Mouse (Mus musculus) kidney, embryonic 14.5 days (tissue): ENCODE results near the gene 2010109A12Rik. TPM values are rescaled to one million over a fixed set of nuclear protein-coding genes. Genes with fewer than 3 reads are reported as not detected.

Experiments used
- ATAC-seq: fragments of 200-750 bp; cut with Nextera tagmentation; 2 replicates; pipeline ENCODE4 v1.8.0; 2017; ENCODE audit warnings: moderate number of reproducible peaks, mild to moderate bottlenecking, moderate TSS enrichment, moderate library complexity; ENCODE audit not compliant: low FRiP score, low TSS enrichment
- H3K27ac ChIP-seq: fragments of 300-500 bp; sonication (generic); 2 replicates; pipeline ENCODE4 v1.5.1; 2014; ENCODE audit warnings: low read depth, mild to moderate bottlenecking, low read length, moderate library complexity, mixed read lengths
- H3K27me3 ChIP-seq: fragments of 300-500 bp; sonication (generic); 2 replicates; pipeline ENCODE4 v1.6.1; 2014; ENCODE audit warnings: mild to moderate bottlenecking, low read length; ENCODE audit not compliant: control insufficient read depth, insufficient read depth
- H3K36me3 ChIP-seq: fragments of 300-500 bp; sonication (generic); 2 replicates; pipeline ENCODE4 v1.6.1; 2014; ENCODE audit warnings: low read length, mixed read lengths; ENCODE audit not compliant: control insufficient read depth, insufficient read depth
- H3K4me1 ChIP-seq: fragments of 300-500 bp; sonication (generic); 2 replicates; pipeline ENCODE4 v1.6.1; 2014; ENCODE audit warnings: low read length, mixed read lengths; ENCODE audit not compliant: control insufficient read depth, insufficient read depth
- H3K4me2 ChIP-seq: fragments of 300-500 bp; sonication (generic); replicated peaks from 2 replicates; pipeline ENCODE4 v1.6.1; 2014; ENCODE audit warnings: low read depth, mild to moderate bottlenecking, low read length
- H3K4me3 ChIP-seq: fragments of 300-500 bp; sonication (generic); 2 replicates; pipeline ENCODE4 v1.5.1; 2014; ENCODE audit warnings: mild to moderate bottlenecking, low read length
- H3K9ac ChIP-seq: fragments of 300-500 bp; sonication (generic); 2 replicates; pipeline ENCODE4 v1.6.1; 2014; ENCODE audit warnings: low read depth, mild to moderate bottlenecking, low read length, moderate library complexity
- H3K9me3 ChIP-seq: fragments of 300-500 bp; sonication (generic); 2 replicates; pipeline ENCODE4 v1.6.1; 2016; ENCODE audit warnings: low read length; ENCODE audit not compliant: control insufficient read depth
- WGBS: fragments of 180-500 bp; shearing (Covaris S2); extraction: QIAGEN DNeasy Blood & Tissue Kit; methylation state at CpG from one replicate; pipeline ENCODE4 v1.1.7; 2014; 5-methylcytosine and 5-hydroxymethylcytosine counted together
- polyA plus RNA-seq: library from polyadenylated mRNA; unstranded; fragments of >200 nt; fragmentation: Nextera tagmentation; extraction: Ambion mirVana; gene quantifications from 2 replicates; pipeline ENCODE4 v1.2.1, GENCODE M21; 2014

The 2010109A12Rik gene
- polyA plus RNA-seq, 1 experiment from 2014 or later = 1.1 TPM

DNA sequence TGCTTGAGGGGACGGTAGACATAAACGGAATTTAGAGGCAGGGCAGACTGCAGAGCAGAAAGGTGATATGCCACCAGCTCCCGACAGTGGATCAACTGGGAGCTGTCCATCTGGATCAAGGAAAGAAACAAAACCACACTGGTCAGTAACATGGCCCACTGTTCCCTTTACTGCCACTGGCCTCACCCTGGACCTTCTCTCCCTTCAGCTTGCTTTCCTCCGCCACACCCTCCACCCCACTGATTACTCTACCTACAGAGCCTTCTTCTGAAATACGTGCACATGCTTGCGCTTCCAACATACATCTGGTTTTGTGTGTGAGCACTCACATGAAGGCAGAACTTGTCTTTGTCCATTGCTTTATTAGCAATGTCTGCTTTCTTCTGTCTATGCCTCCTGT, 23.0 kb upstream of the 2010109A12Rik start:
- Histone ChIP-seq H3K4me3 (no peak overlapping the region), H3K36me3 (peaks cover 65% of the 10 kb centered on the region)

DNA sequence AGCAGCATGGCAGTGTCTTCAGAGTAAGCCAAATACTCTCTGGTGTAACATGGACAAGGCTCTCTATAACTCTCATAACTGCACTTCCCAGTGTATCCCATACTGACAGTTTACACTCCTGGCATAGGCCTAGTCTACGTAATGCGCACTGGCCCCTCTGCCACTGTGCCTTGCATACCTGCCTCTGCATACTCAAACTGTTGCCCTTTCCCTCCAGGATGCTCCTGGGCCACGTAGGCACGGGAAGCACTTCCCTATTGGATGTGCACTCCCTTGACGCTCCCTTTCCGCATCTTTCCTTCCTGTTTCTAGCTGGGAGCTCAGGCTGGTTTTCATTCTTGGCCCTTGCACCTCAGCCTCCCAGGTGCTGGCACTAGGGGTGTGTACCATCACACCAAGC, 21.8 kb upstream of the 2010109A12Rik start:
- H3K9me3 ChIP-seq = no peaks in the 10 kb centered on the region
- H3K27me3 ChIP-seq = no peaks in the 10 kb centered on the region
- no peak overlapping the region for H3K4me2 ChIP-seq
- no peak for ATAC-seq
- H3K4me3 ChIP-seq = no peak overlapping the region
- no peaks in the 10 kb centered on the region for H3K4me1 ChIP-seq
- no peak overlapping the region for H3K27ac ChIP-seq
- peaks cover 72% of the 10 kb centered on the region for H3K36me3 ChIP-seq
- no peak overlapping the region for H3K9ac ChIP-seq
- 95% methylated on average over 6 of the region's 6 CpGs for WGBS

More for the DNA sequence above, 23.0 kb upstream of the 2010109A12Rik start:
- Histone ChIP-seq H3K4me2 (no peak overlapping the region), H3K4me1 (no peaks in the 10 kb centered on the region), H3K27me3 (no peaks in the 10 kb centered on the region), H3K9me3 (no peaks in the 10 kb centered on the region), H3K27ac (no peak overlapping the region), H3K9ac (no peak overlapping the region)
- WGBS = 78% methylated on average over 6 of the region's 6 CpGs
- ATAC-seq = no peak

DNA sequence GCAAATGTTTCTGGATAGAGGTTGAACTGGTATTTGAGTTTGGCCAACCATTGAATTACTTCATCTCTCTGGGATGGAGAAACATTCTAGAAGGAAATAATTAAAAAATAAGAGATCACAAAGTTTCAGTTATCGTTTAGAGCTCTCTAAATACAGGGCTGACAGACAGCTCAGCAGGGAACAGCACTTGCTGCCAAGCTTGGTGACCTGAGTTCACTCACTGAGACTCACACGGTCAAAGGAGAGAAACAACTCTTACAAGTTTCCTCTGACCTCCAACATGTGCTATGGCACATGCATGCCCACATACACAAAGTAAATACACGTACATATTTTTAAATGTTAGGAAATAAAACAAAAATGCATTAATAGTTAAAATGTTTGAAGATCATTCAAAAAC, 16.7 kb upstream of the 2010109A12Rik start:
- peaks cover 63% of the 10 kb centered on the region for H3K36me3 ChIP-seq
- no peaks in the 10 kb centered on the region for H3K9me3 ChIP-seq
- H3K4me2 ChIP-seq = no peak overlapping the region
- no peaks in the 10 kb centered on the region for H3K27me3 ChIP-seq
- H3K27ac ChIP-seq = no peak overlapping the region
- no peak overlapping the region for H3K4me3 ChIP-seq
- 82% methylated on average over 3 of the region's 3 CpGs for WGBS
- no peak overlapping the region for H3K9ac ChIP-seq
- no peaks in the 10 kb centered on the region for H3K4me1 ChIP-seq
- no peak for ATAC-seq

DNA sequence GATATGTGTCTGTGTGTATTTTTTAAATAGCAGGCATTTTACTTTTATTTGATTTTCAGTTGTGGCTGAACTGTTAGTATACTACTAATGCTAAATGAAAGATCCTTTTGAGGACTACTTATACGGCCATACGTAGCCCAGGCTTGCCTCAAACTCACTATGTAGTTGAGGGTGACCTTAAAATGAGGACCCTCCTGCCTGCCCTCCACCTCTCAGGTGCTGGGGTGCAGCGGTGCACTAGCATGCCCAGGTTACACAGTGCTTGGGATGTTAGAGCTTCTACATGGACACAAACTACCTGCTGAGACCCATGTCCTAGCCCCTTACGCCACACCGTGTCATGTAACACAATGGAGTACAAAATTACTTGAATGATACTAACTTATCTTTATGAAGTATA, 15.9 kb upstream of the 2010109A12Rik start:
- Histone ChIP-seq H3K27me3 (no peaks in the 10 kb centered on the region), H3K27ac (no peak overlapping the region), H3K9ac (no peak overlapping the region), H3K9me3 (no peaks in the 10 kb centered on the region), H3K4me3 (no peak overlapping the region), H3K36me3 (peaks cover 56% of the 10 kb centered on the region), H3K4me2 (no peak overlapping the region), H3K4me1 (no peaks in the 10 kb centered on the region)
- WGBS = 96% methylated on average over 5 of the region's 5 CpGs
- no peak for ATAC-seq

DNA sequence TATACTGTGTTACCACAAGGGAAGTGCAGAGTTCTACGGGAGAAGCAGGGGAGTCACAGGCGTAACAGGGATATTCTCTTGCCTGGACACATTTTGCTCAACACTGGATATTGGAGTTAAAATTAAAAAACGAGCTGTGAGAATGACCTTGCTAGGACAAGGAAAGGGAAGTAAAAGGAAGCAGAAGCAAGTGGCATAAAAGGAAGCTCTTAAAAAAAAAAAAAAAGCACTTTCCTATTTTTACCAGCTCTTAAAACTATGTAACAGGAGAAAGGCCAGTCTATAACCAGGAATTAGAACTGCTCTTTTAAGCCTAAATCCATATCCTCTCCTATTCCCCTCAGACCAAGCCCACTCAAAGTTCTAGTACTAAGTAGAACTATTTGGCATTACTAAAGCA, 8.1 kb upstream of the 2010109A12Rik start:
- WGBS = 77% methylated on average over 3 of the region's 3 CpGs
- no peaks in the 10 kb centered on the region for H3K9me3 ChIP-seq

DNA sequence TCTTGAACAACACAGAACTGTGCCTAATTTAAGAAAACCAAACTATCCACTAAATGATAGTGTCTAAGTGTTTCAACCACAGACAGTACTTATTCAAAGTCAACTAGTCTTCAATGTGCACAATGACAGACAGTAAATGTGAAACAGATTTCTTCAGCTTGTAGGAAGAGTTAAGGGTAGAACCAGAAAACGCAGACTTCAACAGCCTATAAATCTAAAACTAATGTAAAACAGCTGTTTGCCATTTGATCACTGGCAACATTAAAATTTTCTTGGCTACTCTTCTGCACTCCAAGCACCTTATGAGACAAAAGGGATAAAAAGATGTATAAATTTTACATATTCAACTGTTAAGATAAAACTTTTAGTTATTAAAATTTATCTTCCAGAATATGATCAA, 5.1 kb upstream of the 2010109A12Rik start:
- Histone ChIP-seq H3K9ac (no peak overlapping the region), H3K9me3 (no peaks in the 10 kb centered on the region), H3K4me2 (no peak overlapping the region), H3K36me3 (peaks cover 46% of the 10 kb centered on the region), H3K27ac (no peak overlapping the region), H3K4me1 (peaks cover 6% of the 10 kb centered on the region; the same call in 1 of the 2 replicates), H3K4me3 (no peak overlapping the region), H3K27me3 (no peaks in the 10 kb centered on the region)
- WGBS = 45% methylated on average over 1 of the region's 1 CpGs
- no peak for ATAC-seq

More for the DNA sequence above, 8.1 kb upstream of the 2010109A12Rik start:
- H3K4me3 ChIP-seq = no peak overlapping the region
- no peaks in the 10 kb centered on the region for H3K4me1 ChIP-seq
- H3K27ac ChIP-seq = no peak overlapping the region
- no peak overlapping the region for H3K4me2 ChIP-seq
- no peak overlapping the region for H3K9ac ChIP-seq
- no peaks in the 10 kb centered on the region for H3K27me3 ChIP-seq
- no peak for ATAC-seq
- peaks cover 53% of the 10 kb centered on the region for H3K36me3 ChIP-seq

DNA sequence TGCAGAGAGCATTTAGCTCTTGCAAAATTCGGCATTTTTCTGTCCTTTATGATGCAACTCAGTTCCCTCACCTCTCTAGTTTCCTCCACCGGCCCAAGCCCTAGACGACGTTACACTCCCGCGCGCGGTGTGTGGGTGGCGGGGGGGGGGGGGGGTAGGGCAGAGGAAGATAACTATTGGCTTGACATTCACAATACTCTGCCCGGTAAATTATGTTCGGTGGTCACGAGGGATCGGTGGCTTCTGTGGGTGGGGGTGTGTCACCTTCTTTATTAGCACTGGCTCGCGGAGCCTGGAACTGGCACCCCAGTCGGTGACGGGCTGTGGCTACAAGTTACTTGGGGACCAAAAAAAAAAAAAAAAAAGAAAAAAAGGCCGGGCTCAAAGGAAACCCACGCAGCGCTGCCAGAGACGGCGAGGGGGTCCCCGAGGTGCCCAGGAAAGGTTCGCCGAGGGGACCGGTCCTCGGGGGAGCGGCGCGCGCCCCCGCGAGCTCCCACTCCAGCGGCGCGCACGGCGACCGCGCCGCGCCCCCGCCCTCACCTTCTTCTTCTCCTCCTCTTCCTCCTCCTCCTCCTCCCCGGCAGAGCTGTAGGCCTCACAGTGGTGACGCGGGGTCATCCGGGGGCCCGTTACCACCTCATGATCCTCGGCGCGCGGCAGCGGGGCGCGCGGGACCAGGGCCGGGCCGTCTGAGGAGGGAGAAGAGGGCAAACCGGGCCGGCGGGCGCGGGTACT, 778 bp upstream of the 2010109A12Rik start:
- WGBS = under 1% methylated on average over 58 of the region's 63 CpGs
- Histone ChIP-seq H3K27me3 (no peaks in the 10 kb centered on the region), H3K27ac (peak overlapping the region; percentile 91), H3K4me3 (peak overlapping the region; percentile 92), H3K4me1 (peaks cover 12% of the 10 kb centered on the region; the same call in 1 of the 2 replicates), H3K4me2 (peak overlapping the region; percentile 75), H3K36me3 (peaks cover 14% of the 10 kb centered on the region; the same call in 1 of the 2 replicates), H3K9ac (peak overlapping the region; percentile 95), H3K9me3 (no peaks in the 10 kb centered on the region)
- ATAC-seq = peak; percentile 59; the same call in 1 of the 2 replicates

DNA sequence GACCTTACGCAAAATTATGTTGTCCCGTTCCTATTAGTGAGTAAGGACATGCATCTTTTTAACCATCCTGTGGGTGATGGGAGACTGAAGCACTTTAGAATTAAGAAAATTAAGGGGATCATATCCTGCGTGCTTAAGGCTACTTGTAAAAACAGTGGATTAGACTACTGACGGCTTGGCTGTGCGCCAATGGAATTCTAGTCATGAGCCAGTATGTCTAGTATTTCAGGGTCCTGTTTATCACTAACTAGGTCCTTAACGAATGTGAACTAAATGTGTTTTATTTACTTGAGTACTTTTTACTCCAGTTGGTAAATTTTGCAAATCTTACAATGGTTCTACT, 659 bp downstream of the 2010109A12Rik start:
- Histone ChIP-seq H3K27me3 (no peaks in the 10 kb centered on the region), H3K9me3 (no peaks in the 10 kb centered on the region), H3K27ac (peak overlapping the region; percentile 91), H3K4me1 (peaks cover 12% of the 10 kb centered on the region; the same call in 1 of the 2 replicates), H3K4me3 (peak overlapping the region; percentile 92), H3K36me3 (peaks cover 2% of the 10 kb centered on the region; the same call in 1 of the 2 replicates), H3K9ac (peak overlapping the region; percentile 95), H3K4me2 (peak overlapping the region; percentile 61)
- peak; percentile 33 for ATAC-seq
- 3% methylated on average over 6 of the region's 6 CpGs for WGBS

DNA sequence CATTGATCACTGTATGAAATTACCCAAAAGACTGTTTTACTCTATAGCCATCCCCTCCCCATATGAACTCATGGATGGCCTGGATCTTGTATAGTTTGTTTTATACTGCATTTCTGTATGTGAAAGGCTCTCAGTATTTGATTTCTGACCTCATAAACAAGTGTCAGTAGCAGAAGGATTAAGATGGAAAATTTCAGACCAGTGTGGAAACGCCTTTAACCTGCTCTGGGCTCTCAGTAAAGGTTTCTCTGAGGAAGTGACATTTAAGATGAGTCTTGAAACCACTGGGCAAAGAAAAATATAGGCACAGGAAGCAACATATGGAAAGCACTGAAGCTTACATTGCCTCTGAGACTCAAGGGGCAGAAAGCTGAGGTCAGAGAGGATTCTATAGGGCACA, 1.2 kb downstream of the 2010109A12Rik start:
- Histone ChIP-seq H3K4me2 (peak overlapping the region; percentile 61), H3K27me3 (no peaks in the 10 kb centered on the region), H3K36me3 (no peaks in the 10 kb centered on the region), H3K4me1 (peaks cover 12% of the 10 kb centered on the region; the same call in 1 of the 2 replicates), H3K9me3 (no peaks in the 10 kb centered on the region), H3K9ac (peak overlapping the region; percentile 7; the same call in 1 of the 2 replicates), H3K4me3 (no peak overlapping the region; the same call in 1 of the 2 replicates), H3K27ac (peak overlapping the region; percentile 91)
- no peak for ATAC-seq
- WGBS = 54% methylated on average over 1 of the region's 1 CpGs
